Mouse (Mus musculus) frontal cortex, postnatal 10 days (tissue): ENCODE data around the gene Timm23.
"Not testable (repeated sequence)": the region's sequence is repeated elsewhere in the genome, so short reads cannot be mapped to it uniquely, and the experiment has no call there.

Experiments used
- DNase-seq, 2 experiments: peaks; one replicate each; pipeline ENCODE4 v3.0.0; 2022; ENCODE audit warnings: low spot score in 2 of 2, mixed read lengths in 1 of 2

Timm23 gene

DNA sequence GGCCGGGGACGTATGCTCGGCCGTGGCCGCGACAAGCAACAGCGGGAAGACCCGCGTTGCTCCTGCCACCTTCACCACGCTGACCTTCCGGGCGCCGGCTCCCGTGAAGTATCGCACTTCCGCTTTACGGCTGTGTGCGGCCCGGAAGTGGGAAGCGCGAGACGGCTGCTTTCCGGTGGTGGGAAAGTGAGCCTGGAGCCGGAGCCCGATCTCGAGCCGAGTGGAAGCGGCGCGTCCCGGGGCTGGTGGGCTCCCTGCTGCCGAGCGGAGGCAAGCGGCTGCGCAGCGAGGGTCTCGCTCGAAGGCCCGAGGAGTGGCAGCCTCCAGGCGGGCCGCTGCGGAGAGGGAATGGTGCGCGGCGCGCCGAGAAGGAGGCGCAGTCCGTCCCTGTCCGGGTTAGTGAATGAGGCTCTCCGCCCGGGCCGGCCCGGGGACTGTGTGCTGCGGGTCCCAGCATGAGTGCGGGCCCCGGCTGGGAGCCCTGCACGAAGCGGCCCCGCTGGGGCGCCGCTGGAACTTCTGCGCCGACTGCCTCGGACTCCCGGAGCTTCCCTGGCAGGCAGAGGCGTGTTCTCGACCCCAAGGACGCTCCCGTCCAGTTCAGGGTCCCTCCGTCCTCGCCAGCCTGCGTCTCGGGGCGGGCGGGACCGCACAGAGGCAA is at the start of gene Timm23, which contains the start of gene Parg:
Timm23 (minus strand) TSS at position 108 of the 661 bp plus-strand sequence.
Parg (plus strand) TSS at position 159 of the 661 bp plus-strand sequence.
- DNase-seq, result peak; percentile 76 to 88

DNA sequence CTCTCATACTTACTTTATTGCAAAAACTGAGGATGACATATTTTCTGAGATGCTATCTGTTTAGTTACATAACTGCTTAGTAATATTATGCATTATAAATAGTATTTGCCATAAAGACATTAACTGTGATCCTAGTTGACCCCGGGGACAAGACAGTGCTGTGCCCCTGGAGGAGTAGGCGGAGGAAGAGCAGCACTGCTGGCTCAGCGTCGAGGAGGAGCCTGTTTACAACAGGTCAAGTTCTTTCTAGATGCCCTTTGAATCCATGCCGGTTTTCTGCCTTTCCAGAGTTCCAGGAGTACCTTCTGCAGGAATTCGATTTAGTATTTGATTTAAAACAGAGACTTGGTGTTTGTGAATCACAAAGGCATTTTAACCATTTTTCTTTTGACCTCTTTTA is 47.9 kb upstream of the Timm23 start:
- DNase-seq, result no peak

DNA sequence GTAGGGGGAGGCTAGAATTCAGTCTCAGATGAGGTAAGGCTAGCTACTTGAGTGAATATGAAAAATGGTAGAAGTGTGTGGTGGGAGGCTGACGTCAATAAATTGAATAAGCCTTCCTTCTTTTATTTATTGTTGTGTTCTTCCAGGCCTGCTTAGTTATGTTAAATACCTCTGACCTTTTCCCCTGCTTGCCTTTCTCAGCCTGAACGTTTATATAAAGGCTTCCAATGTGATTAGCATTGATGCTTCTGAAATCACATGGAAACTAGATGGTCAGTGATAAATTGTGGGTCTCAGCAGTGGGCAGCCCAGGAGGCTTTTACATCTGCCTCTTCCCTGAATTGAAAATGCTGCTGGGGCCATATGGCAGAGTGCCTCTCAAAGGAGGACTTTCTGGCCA is 44.3 kb upstream of the Timm23 start:
- DNase-seq, result no peak

DNA sequence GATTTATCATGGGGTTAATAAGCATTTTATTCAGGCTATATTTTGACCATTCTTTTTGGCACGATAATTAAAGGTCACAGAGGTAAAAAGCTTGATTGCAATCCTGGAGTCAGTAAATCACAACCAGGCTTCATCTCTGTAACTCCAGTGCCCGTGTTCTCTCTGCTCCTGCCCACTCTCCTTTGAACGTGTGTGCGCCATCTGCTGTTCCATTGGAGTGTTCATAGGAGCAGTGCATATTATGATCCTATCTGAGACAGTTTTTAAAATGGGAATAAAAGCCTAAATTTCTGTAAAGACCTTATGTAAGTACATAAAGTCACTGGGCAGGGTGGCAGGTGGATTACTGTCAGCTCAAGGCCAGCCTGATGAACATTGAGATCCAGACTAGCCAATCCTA is 40.7 kb upstream of the Timm23 start:
- DNase-seq, result no peak

DNA sequence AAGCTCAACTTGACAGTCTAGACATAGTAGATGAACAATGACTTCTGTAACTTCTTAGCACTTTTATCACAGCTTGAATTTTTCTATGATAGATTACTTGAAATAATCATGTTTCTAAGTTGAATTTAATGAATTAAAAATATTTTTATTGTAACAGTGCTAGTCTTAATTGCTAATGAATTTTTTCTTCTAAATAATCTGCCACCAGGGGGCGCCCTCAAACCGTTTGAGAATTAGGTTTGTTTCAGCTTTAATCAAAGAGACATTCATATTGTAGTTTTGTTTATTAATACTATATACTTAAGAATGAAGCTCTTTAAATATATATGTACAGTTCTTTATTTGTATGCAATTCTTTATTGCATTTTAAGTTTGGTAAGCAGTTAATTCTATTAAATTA is 27.3 kb upstream of the Timm23 start:
- peak in 1 of 2 experiments; percentile 22 for DNase-seq

DNA sequence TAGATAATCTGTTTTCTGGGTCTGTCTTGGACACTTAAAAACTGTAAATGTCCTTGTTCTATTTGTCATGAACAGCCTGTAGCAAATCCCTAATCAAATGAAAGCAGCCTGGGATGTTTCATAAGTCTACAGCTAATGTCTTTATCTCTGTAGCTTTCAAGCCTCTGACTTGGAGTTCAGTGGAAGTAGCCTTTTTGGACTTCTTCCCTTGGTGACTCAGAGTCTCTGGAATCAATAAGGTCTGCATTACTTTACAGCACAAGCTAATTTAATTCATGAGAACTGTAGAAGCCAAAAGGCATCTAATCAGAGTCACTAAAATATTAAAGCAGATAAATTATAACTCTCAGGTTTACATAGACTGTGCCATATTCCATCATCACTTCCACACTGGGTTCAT is 24.9 kb upstream of the Timm23 start:
- DNase-seq, result no peak

DNA sequence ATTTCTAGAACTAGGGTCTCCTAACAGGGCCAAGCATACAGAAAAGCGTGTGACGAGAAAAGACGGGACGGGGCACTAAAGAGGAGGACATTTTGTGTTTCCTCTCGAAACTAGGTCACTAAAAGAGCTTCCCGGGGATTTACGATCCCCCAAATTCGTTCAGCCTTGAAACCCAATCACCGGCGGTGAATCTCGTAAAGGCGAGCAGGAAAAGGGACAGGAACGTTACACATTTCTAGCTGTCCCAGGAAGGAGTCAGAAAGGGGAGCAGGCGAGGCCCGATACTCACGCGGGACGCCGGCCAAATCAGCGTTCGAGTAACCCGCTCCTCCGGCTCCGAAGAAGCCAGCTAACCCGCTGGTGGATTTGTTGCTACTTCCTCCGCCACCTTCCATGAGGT is 344 bp downstream of the Timm23 start:
- no peak for DNase-seq

DNA sequence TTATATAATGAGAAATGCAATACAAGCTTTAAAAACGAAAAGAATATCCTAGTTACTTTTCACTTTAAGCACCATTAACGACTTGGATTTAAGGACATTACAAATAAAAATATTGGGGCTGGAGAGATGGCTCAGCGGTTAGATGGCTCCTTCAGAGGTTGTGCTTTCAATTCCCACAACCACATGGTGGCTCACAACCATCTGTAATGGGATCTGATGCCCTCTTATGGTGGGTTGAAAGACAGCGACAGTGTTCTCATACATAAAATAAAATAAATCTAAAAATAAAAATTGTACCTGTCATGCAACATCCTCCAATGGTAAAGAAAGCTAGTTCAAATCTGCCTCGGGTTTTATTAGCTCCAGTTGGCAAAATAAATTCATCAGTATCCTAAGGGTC is 8.1 kb downstream of the Timm23 start:
- DNase-seq, result not testable (repeated sequence)

DNA sequence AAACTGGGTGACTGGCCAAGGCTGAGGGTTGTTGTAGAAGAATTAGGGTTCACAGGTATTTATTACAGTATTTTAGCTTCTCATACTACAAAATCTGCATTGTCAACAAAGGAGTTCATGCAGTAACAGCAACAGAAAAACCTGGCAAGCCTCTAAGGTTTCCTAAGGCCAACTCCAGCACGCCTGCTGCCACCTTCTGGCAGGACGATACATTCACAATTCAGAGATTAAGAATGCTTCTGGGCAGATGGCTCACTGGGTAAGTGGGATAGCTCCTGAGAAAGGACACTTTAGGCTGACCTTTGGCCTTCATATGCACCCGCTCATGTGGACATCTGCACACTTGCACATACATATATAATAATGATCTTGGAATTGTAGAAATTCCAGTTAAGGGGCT is 9.3 kb downstream of the Timm23 start:
- DNase-seq, result peak in 1 of 2 experiments; percentile 22

DNA sequence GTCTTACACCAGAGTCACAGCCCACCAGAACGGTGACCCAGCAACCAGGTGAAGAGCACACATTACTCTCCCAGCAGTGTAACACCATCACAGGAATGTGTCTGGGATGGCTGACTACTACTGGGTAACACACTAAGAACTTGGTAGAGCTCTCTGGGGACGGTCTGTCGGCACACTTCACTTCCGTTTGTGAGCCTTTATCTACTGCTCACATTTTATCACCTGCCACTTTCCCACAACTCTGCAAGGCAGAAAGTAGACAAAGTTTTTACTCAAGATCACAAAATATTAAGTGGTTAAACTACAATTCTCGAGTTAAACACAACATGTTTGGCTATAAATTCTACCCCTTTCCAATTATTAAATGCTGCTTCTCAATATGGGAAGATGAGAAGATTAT is 9.8 kb downstream of the Timm23 start:
- DNase-seq, result no peak

DNA sequence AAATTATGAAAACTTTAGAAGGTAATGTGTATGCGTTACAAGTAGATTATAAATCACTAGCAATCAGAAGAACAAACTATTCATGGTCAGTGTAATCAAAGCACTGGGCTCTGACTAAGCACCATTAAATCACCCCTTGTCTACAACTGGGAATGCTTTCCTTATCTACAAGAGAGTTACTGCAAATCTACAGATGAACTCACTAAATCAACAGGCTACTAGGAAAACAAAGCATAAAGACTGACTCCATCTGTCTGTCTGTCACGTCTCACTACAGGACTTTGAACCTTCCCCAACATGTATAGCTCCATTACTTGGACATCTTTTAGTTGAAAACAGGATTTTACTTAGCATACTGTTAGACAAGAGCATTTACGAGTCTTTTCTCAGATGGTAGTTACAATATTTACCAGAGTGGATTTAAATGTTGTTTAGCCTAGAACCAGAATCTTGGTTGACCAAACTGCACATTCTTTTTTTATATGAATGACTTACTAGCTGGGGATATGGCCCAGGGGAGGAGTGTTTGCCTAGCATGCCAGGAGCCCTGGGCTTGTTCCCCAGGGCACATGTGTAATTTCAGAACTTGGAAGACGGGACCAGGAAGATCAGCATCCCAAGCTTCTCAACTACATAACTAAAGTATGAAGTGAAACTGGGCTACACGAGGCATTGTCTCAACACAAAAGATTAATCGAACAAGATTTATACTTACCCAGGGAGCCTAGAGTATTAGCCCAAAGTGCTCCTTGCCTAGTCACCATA is 10.9 kb downstream of the Timm23 start:
- no peak for DNase-seq

DNA sequence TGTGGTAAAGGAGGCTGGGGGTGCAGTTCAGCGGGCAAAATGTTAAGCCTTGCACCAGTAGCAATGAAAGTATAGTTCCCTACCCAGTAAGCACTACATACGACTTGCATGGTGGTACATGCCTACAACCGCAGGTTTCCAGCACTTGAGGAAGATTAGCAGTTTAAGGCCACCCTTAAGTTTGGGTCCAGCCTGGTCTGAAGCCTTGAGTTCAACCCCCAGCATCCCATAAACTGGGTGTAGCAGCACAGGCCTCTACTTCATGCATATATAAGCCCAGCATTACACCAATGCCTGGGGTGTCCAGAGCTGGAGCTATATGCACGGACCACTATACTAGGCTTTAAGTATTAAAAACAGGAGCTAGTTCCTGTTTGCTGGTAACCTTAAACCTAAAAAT is 17.9 kb downstream of the Timm23 start:
- no peak for DNase-seq

DNA sequence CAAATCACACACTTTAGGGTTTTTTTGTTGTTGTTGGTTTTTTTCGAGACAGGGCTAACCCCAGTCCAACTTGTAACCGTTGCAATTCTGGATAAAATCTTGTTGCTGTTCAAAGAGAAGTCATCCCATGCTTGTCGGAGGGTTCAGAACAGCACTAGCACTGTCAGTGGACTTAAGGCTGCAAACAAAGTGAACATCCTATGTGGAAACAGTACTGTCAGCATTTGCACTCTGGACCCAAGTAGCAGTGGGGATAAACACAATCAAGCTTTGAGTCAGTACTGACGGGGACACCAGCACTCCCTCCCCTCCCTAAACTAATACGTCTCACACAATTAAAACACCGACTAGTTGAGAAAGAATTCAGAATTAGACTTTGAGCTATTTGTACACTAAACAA is 20.8 kb downstream of the Timm23 start:
- DNase-seq, result no peak

DNA sequence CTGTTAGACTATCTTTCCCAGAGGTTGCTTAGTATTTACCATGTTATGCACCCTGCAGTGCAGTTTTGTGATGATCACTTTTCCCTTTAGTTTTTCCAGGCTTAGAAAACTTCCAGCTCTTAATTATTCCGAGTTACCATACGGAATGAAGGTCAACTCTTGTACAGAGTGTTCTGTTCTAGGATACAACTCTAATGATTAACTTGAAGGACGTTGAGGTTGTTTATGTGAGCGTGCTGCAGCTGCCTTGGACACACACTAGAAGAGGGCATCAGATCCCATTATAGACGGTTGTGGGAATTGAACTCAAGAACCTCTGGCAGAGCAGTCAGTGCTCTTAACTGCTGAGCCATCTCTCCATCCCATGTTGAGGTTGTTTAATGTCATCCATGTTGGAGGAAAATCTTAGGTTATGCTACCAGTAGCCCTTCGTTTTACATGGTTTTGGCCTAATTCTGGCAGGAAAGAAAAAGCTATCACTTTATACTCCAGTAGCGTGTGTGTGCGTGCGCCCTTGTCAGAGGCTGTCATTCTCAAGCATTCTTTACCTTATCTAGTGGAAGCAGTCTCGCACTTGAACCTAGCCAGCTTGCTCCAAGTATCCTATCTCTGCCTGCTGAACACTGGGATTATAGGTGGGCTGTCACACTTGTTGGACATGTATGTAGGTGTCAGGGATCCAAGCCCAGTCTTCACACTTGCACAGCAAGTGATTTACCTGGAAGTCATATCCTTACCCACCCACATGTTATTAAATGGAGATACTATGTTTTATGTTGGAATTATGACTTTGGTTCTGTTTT is 22.1 kb downstream of the Timm23 start:
- no peak for DNase-seq

DNA sequence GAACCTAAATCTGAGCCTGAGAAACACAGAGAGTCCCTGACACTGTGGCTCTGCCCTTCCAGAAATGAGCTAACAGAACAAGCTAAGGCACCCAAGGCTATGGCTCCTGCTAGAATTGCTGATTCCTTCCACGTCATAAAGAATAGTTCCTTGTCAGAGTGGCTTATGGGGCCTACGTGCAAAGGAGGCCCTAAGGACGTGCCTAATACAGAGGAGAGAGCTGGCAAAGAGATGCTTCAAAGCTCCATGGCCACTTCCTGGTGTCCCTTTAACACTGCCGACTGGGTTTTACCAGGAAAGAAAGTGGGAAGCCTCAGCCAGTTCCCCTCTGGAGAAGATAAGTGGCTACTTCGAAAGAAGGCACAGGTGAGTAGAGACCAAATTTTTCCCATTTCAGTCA is 25.1 kb downstream of the Timm23 start:
- DNase-seq, result not testable (repeated sequence)

DNA sequence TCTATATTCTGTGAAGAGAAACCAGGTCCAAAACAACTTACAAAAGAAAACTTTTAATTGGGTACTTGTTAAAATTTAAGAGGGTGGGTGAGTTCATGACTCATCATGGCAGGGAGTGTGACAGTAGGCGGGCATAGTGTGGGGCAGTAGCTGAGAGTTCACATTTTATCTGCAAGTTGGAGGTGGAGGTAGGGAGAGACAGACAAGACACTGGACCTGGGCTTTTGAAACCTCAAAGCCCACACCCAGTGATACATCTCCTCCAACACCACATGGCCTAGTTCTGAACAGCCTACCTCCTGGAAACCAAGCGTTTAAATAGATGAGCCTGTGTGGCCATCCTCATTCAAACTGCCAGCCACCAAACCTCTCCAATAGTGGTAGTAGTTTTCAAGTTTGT is 26.4 kb downstream of the Timm23 start:
- no peak for DNase-seq

DNA sequence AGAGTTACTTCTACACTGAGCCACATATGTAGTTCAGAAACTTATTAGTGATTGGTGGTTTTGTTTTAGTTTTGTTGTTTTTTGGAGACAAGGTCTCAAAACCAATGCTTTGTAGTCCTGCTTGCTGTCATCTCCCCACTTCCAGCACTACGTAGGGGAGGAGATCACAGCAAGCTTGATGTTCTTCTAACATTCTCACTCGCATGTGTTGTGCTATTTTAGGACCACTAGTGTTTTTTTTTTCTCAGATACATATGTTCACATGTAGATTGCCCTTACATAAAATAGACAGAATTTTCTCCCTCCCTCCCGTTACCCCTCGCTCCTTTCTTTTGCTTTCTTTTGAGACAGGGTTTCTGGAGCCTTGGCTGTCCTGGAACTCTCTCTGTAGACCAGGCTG is 31.6 kb downstream of the Timm23 start:
- no peak for DNase-seq

DNA sequence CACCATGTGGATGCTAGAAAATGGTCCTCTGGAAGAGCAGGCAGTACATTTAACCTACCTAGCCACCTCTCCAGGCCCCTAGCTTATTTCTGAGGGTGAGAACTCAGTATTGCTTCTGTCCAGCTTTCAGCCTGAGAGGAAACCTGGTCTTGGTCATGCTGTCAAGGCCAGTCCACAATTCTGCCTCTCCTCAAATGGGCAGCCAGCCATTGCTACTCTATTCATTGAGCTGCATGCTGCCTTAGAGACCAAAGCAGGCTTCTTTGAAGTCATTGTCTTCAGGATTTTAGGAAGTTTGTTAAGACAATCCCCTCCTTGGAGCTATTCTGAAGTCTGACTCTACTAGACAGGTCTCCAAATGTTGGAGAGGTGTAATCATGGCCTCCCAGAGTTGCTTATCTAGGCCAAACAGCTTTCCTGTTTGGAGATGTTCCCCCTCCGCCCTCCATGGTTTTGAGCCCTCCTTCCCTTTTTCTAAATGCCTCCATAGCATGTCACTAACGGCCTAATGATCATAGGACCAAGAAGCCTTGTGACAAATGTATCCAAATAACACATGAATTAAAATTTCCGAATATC is 33.0 kb downstream of the Timm23 start:
- DNase-seq, result no peak

DNA sequence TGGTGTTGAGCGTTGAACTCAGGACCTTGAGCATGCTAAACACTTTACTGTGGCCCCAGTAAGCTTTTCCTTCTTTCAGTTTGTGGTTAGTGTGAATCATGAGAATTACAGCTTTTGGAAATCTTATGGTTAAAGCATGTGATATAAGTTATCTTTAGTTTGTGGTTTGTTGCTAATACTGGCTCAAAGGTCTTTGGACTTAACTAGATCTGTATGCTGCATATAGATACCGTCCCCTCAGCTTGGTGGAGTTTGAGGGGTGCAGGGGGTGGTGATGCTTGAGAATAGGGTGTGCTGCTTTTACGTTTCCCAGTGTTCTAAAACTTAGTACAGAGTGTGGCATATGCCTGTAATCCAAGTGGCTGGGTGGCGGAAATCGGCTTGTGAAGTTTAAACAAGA is 34.4 kb downstream of the Timm23 start:
- DNase-seq, result no peak

DNA sequence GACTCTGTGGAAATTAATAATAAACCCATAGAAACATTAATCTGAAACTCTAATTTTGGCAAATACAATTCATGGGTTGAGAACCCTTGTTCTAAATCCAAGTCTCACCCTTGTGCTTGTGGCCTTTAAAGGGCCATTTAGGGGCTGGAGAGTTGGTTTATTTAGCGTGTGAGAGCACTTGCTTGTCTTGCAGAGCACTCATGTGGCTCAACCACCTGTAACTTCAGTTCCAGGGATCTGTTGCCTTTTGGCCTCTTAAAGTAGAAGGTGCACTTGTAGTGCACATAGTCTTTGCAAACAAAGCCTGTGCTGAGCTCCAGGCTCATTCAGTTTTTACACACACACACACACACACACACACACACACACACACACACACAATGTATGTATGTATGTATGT is 34.9 kb downstream of the Timm23 start:
- DNase-seq, result no peak

DNA sequence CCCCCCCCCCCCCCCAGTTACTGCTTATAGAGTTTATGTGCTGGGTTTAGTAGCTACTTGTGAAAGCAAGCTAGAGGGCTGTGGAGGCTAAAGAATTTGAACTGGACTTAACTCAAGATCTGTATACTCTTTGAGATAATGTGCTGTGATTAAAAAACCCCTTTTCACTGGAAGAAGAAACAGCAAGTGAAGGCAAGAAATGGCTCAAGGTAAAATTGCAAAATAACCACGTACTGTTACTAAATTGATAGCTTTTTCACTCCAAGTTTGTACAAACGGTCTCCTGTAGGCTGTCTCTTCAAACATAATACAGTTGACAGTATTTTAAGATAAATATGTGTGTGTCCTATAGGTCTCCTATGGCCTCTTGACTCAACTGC is 35.6 kb downstream of the Timm23 start:
- DNase-seq, result no peak
